Mouse (Mus musculus) megakaryocyte, embryonic 14.5 days (primary cell): ENCODE measurements around the gene Srsf2.

Experiments
- FLI1 ChIP-seq: IDR thresholded peaks from 2 replicates; pipeline ENCODE4 v1.6.1; 2012; ENCODE audit warnings: low read length, inconsistent platforms, mixed read lengths
- GATA1 ChIP-seq: IDR thresholded peaks from 3 replicates; pipeline ENCODE4 v1.6.1; 2012; ENCODE audit warnings: mixed read lengths, low read length, inconsistent platforms, borderline replicate concordance

DNA sequence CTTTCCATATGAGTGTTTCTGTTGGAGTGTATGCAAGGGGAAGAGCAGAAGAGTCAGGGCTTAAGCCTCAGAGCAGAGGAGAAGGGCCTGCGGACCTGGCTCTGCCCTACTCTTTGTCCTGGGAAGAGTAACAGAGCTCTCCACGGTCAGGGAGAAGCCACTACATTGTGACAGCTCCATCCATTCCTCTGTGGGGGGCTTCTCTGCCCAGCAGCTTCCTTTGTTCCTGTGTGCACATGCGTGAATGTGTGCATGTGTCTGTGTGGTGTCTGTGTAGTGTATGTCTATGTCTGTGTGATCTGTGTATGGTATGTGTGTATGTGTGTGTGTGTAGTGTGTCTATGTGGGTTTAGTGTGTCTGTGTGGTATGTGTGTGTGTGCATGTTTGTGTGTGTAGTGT, 42.5 kb upstream of the Srsf2 start:
- TF ChIP-seq GATA1 (no peak), FLI1 (no peak)
